Mouse (Mus musculus) hindbrain, embryonic 10.5 days (tissue): ENCODE data around the gene Crhr1. TPM values are rescaled to one million over a fixed set of nuclear protein-coding genes. Genes with fewer than 3 reads are reported as not detected.
A peak's percentile ranks its signal among the peaks of the same experiment; 100 is the strongest.

Source experiments
- DNase-seq: peaks from one replicate; pipeline ENCODE4 v3.0.0-alpha.2; 2017; ENCODE audit warnings: low spot score
- H3K27ac ChIP-seq: fragments of 300-500 bp; sonication (generic); 2 replicates; pipeline ENCODE4 v1.5.1; 2016; ENCODE audit warnings: mild to moderate bottlenecking, moderate library complexity
- H3K27me3 ChIP-seq: fragments of 300-500 bp; sonication (generic); 2 replicates; pipeline ENCODE4 v1.6.1; 2016; ENCODE audit warnings: mild to moderate bottlenecking; ENCODE audit not compliant: poor library complexity, insufficient read depth, severe bottlenecking
- H3K36me3 ChIP-seq: fragments of 300-500 bp; sonication (generic); 2 replicates; pipeline ENCODE4 v1.6.1; 2016; ENCODE audit warnings: mild to moderate bottlenecking, moderate library complexity
- H3K4me1 ChIP-seq: fragments of 300-500 bp; sonication (generic); replicated peaks from 2 replicates; pipeline ENCODE4 v1.6.1; 2016; ENCODE audit warnings: mild to moderate bottlenecking
- H3K4me3 ChIP-seq: fragments of 300-500 bp; sonication (generic); 2 replicates; pipeline ENCODE4 v1.5.1; 2016; ENCODE audit warnings: mild to moderate bottlenecking, moderate library complexity
- H3K9me3 ChIP-seq: fragments of 300-500 bp; sonication (generic); 2 replicates; pipeline ENCODE4 v1.6.1; 2016; ENCODE audit warnings: mild to moderate bottlenecking, moderate library complexity
- WGBS: fragments of 180-500 bp; shearing (Covaris S2); methylation state at CpG from one replicate; pipeline ENCODE4 v1.1.7; 2016; 5-methylcytosine and 5-hydroxymethylcytosine counted together
- polyA plus RNA-seq: library from polyadenylated mRNA; unstranded; fragments of >200 nt; fragmentation: Nextera tagmentation; extraction: Ambion mirVana; gene quantifications from 2 replicates; pipeline ENCODE4 v1.2.1, GENCODE M21; 2016

The Crhr1 gene
- polyA plus RNA-seq, 1 experiment from 2014 or later, result 0.95 TPM

DNA sequence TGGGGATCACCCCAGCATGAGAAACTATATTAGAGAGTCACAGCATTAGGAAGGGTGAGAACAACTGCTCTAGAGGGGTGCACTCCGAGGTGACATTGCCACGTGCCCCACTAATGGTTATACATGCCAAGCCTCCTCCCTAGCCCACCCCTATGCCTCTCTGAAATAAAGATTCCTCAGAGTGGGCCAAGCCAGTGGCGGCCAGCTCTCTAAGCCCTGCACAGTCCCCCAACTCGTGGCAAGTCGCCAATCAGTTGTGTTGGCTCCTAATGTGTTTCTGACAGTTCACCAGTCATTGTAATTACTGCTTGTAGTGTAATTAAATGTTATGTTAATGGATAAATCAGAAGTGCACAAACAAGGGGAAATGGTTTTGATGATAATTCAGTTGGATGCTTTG is 47.1 kb downstream of the Crhr1 start:
- no peak for DNase-seq
- 80% methylated on average over 5 of the region's 5 CpGs for WGBS
- Histone ChIP-seq H3K27me3 (no peaks in the 10 kb centered on the region), H3K27ac (no peak overlapping the region), H3K36me3 (no peaks in the 10 kb centered on the region), H3K9me3 (no peaks in the 10 kb centered on the region), H3K4me1 (peaks cover 5% of the 10 kb centered on the region; the same call in 1 of the 2 replicates), H3K4me3 (no peak overlapping the region)

GRCm38 (mm10) chr11:104182141-104182540 is 49.5 kb downstream of the Crhr1 start:
- H3K9me3 ChIP-seq, result no peaks in the 10 kb centered on the region
- no peak overlapping the region for H3K27ac ChIP-seq
- H3K4me3 ChIP-seq, result no peak overlapping the region
- no peak for DNase-seq
- no peaks in the 10 kb centered on the region for H3K27me3 ChIP-seq
- H3K4me1 ChIP-seq, result peaks cover 5% of the 10 kb centered on the region; the same call in 1 of the 2 replicates
- no peaks in the 10 kb centered on the region for H3K36me3 ChIP-seq
- WGBS, result 86% methylated on average over 3 of the region's 3 CpGs

DNA sequence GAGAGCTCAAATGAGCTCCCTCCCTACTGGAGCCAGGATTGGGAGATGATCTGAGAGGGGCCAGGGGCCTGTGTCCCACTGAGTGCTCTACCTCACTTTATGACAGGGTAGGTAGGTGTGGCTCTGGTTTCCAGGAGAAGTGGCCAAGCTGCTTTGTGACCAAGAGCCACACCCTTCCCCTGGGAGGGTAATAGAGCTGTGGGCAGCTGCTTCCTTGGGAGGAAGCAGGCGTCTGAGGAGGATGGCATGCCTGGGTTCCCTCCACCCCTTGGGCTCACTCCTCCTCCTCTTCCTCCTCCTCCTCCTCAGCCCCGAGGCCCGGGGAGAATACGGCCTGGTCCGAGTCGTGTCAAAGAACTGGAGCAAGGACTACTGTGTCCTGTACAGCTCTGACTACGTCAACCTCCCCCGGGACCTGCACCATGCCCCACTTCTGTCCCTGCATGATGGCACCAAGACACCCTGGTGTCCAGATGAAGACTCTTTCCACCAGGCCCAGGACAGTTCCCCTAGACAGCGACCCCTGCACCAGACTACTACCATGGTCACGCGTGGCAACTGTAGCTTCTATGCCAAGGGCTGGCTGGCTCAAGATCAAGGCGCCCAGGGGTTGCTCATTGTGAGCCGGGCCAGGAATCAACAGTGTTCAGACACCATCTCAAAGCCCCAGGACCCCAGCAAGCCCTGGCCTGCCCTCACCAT is 53.6 kb downstream of the Crhr1 start, which contains the start of gene Sppl2c:
Gene Sppl2c, plus strand, starts transcription at position 193 of the 702 bp plus-strand sequence.
- WGBS, result 88% methylated on average over 13 of the region's 13 CpGs
- no peaks in the 10 kb centered on the region for H3K36me3 ChIP-seq

GRCm38 (mm10) chr11:104186837-104187150 is 54.1 kb downstream of the Crhr1 start:
- DNase-seq, result no peak
- Histone ChIP-seq H3K9me3 (no peaks in the 10 kb centered on the region), H3K4me3 (no peak overlapping the region), H3K27me3 (no peaks in the 10 kb centered on the region), H3K4me1 (no peaks in the 10 kb centered on the region), H3K36me3 (no peaks in the 10 kb centered on the region), H3K27ac (no peak overlapping the region)
- WGBS, result 88% methylated on average over 9 of the region's 9 CpGs

More for the DNA sequence above, 53.6 kb downstream of the Crhr1 start, which contains the start of gene Sppl2c:
- H3K4me3 ChIP-seq, result no peak within 1 kb of the TSS
- no peak within 1 kb of the TSS for H3K27ac ChIP-seq
- no peaks in the 10 kb centered on the region for H3K4me1 ChIP-seq
- no peaks in the 10 kb centered on the region for H3K9me3 ChIP-seq
- H3K27me3 ChIP-seq, result no peaks in the 10 kb centered on the region
- no peak for DNase-seq

DNA sequence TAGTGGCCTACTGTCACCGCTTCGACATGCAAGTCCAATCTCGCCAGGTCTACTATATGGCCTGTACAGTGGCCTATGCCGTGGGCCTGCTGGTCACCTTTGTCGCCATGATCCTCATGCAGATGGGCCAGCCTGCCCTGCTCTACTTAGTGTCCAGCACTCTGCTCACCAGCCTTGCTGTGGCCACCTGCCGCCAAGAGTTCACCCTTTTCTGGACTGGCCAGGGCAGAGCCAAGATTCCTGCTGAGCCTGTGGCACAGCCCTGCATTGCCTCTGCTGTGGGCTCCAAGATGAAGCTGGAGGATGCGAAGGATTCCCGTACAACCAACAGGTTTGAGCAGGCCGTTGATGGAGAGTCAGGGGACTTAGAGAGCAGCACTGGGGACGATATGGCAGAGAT is 55.1 kb downstream of the Crhr1 start:
- WGBS, result 93% methylated on average over 10 of the region's 10 CpGs
- H3K36me3 ChIP-seq, result no peaks in the 10 kb centered on the region
- no peaks in the 10 kb centered on the region for H3K4me1 ChIP-seq
- H3K4me3 ChIP-seq, result no peak overlapping the region
- no peaks in the 10 kb centered on the region for H3K27me3 ChIP-seq
- H3K9me3 ChIP-seq, result no peaks in the 10 kb centered on the region
- no peak overlapping the region for H3K27ac ChIP-seq
- DNase-seq, result no peak

DNA sequence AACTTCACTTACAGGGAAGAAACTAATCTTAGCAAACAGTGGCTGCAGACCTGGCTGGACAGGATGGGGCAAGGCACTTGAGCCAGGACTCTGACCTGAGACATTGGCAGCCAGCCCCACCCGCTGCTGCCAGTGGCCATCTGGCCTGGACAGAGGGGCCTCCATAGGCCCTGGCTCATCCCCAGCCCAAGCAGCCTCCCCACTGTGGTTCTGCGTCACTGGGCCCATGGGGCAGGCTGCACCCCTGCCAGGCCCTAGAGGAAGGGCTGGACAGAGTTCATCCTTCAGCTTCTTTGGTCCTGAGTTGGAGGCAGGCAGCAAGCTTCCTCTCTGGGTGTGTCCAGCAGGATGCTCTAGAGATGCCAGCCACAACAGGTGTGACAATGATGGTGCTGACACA is 57.4 kb downstream of the Crhr1 start:
- Histone ChIP-seq H3K4me1 (no peaks in the 10 kb centered on the region), H3K36me3 (no peaks in the 10 kb centered on the region), H3K27ac (no peak overlapping the region), H3K4me3 (no peak overlapping the region), H3K9me3 (no peaks in the 10 kb centered on the region), H3K27me3 (no peaks in the 10 kb centered on the region)
- DNase-seq, result no peak
- WGBS, result 75% methylated on average over 2 of the region's 2 CpGs

- WGBS, result 77% methylated on average over 11 of the region's 11 CpGs
- Histone ChIP-seq H3K27me3 (peaks cover 17% of the 10 kb centered on the region), H3K27ac (no peak overlapping the region), H3K4me1 (no peaks in the 10 kb centered on the region), H3K36me3 (no peaks in the 10 kb centered on the region), H3K4me3 (no peak overlapping the region), H3K9me3 (no peaks in the 10 kb centered on the region)
- DNase-seq, result no peak
Measured at GRCm38 (mm10) chr11:104195382-104195781, 62.7 kb downstream of the Crhr1 start.

GRCm38 (mm10) chr11:104195791-104196190 is 63.1 kb downstream of the Crhr1 start:
- no peaks in the 10 kb centered on the region for H3K9me3 ChIP-seq
- H3K36me3 ChIP-seq, result no peaks in the 10 kb centered on the region
- 9% methylated on average over 9 of the region's 9 CpGs for WGBS
- no peak overlapping the region for H3K27ac ChIP-seq
- peak; percentile 85 for DNase-seq
- no peak overlapping the region for H3K4me3 ChIP-seq
- H3K4me1 ChIP-seq, result no peaks in the 10 kb centered on the region
- peaks cover 17% of the 10 kb centered on the region for H3K27me3 ChIP-seq

DNA sequence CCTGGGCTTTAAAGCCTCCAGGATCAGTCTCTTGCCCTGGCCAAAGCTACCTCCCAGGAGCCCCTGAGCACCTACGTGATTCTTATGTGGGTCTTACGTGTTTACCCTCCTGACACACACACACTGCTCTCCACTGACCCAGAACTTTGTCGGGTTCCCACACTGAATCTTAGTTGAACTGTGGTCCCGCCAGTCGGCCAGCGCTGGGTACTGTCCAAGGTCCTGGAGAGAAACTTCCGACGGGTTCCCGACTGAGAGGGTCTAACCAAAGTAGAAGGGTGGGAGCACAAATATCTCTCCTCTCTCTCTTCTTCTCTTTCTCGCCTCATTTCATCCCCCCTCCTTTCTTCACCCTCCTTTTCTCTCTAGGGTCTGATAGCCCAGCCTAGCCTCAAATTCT is 65.2 kb downstream of the Crhr1 start:
- H3K36me3 ChIP-seq, result no peaks in the 10 kb centered on the region
- no peaks in the 10 kb centered on the region for H3K4me1 ChIP-seq
- WGBS, result 11% methylated on average over 10 of the region's 10 CpGs
- peaks cover 12% of the 10 kb centered on the region; the same call in 1 of the 2 replicates for H3K9me3 ChIP-seq
- peaks cover 17% of the 10 kb centered on the region for H3K27me3 ChIP-seq
- H3K27ac ChIP-seq, result no peak overlapping the region
- no peak overlapping the region for H3K4me3 ChIP-seq
- peak; percentile 51 for DNase-seq

GRCm38 (mm10) chr11:104203271-104203670 is 70.6 kb downstream of the Crhr1 start:
- no peak overlapping the region for H3K27ac ChIP-seq
- 82% methylated on average over 3 of the region's 3 CpGs for WGBS
- H3K9me3 ChIP-seq, result peaks cover 12% of the 10 kb centered on the region; the same call in 1 of the 2 replicates
- H3K36me3 ChIP-seq, result no peaks in the 10 kb centered on the region
- no peaks in the 10 kb centered on the region for H3K4me1 ChIP-seq
- H3K27me3 ChIP-seq, result peaks cover 2% of the 10 kb centered on the region; the same call in 1 of the 2 replicates
- no peak overlapping the region for H3K4me3 ChIP-seq
- no peak for DNase-seq

DNA sequence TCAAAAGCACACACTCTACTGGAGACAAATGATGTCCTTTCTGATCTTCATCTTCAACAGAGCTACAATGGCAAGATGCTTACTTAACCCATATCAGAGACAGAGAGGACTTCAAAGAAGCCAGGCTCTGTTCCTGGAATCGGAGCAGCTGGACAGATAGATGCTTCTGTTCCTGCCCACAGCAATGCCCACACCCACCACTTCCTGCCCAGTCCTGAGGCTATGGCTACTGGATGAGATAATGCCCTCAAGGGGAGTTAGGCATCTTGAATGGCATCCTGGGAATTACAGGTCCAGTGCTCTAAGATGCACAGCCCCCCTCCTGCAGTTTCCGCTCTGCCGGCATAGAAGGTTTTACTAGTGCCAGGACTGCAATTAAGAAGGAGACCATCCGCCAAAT is 73.9 kb downstream of the Crhr1 start:
- no peaks in the 10 kb centered on the region for H3K4me1 ChIP-seq
- no peak overlapping the region for H3K27ac ChIP-seq
- peaks cover 10% of the 10 kb centered on the region; the same call in 1 of the 2 replicates for H3K9me3 ChIP-seq
- no peaks in the 10 kb centered on the region for H3K36me3 ChIP-seq
- 83% methylated on average over 4 of the region's 4 CpGs for WGBS
- no peak for DNase-seq
- no peak overlapping the region for H3K4me3 ChIP-seq
- no peaks in the 10 kb centered on the region; the same call in 1 of the 2 replicates for H3K27me3 ChIP-seq

DNA sequence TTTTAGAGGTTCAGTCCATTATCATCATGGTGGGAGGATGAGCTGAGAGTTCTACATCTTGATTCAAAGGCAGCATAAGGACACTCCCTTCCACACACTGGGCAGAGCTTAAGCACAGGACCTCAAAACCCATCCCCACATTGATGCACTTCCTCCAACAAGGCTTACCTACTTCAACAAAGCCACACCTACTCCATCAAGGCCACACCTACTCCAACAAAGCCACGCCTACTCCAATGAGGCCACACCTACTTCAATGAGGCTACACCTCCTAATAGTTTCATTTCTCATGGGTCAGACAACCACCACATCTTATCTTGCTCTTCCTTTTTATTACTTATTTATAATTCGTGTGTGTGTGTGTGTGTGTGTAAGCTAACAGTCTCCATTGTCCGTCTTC is 76.4 kb downstream of the Crhr1 start:
- H3K27ac ChIP-seq, result no peak overlapping the region
- no peaks in the 10 kb centered on the region; the same call in 1 of the 2 replicates for H3K27me3 ChIP-seq
- H3K36me3 ChIP-seq, result no peaks in the 10 kb centered on the region
- H3K9me3 ChIP-seq, result no peaks in the 10 kb centered on the region
- DNase-seq, result no peak
- no peak overlapping the region for H3K4me3 ChIP-seq
- no peaks in the 10 kb centered on the region for H3K4me1 ChIP-seq
- WGBS, result 74% methylated on average over 3 of the region's 3 CpGs

GRCm38 (mm10) chr11:104211251-104211650 is 78.6 kb downstream of the Crhr1 start:
- H3K27me3 ChIP-seq, result no peaks in the 10 kb centered on the region; the same call in 1 of the 2 replicates
- peaks cover 5% of the 10 kb centered on the region; the same call in 1 of the 2 replicates for H3K4me1 ChIP-seq
- H3K27ac ChIP-seq, result no peak overlapping the region
- no peak overlapping the region for H3K4me3 ChIP-seq
- DNase-seq, result no peak
- WGBS, result 82% methylated on average over 6 of the region's 6 CpGs
- no peaks in the 10 kb centered on the region for H3K36me3 ChIP-seq
- H3K9me3 ChIP-seq, result no peaks in the 10 kb centered on the region
